Mouse (Mus musculus) ES-Bruce4 (cell line): ENCODE results near the gene Aif1l. TPM values are rescaled to one million over a fixed set of nuclear protein-coding genes. Genes with fewer than 3 reads are reported as not detected.

Experiments used
- H3K27ac ChIP-seq: 2 replicates; pipeline ENCODE4 v1.5.1; 2012; ENCODE audit warnings: low read length, inconsistent platforms; ENCODE audit not compliant: insufficient read depth
- H3K27me3 ChIP-seq: 2 replicates; pipeline ENCODE4 v1.6.1; 2012; ENCODE audit warnings: mild to moderate bottlenecking, low read length, inconsistent platforms; ENCODE audit not compliant: control insufficient read depth, poor library complexity, insufficient read depth, severe bottlenecking
- H3K36me3 ChIP-seq: 2 replicates; pipeline ENCODE4 v1.6.1; 2012; ENCODE audit warnings: inconsistent platforms, mild to moderate bottlenecking, low read length, moderate library complexity; ENCODE audit not compliant: control insufficient read depth, poor library complexity, insufficient read depth, severe bottlenecking
- H3K4me1 ChIP-seq: one replicate; pipeline ENCODE4 v1.8.1; 2011; ENCODE audit warnings: low read length; ENCODE audit not compliant: control insufficient read depth, insufficient read depth
- H3K4me3 ChIP-seq: 2 replicates; pipeline ENCODE4 v1.5.1; 2011; ENCODE audit warnings: low read depth, mild to moderate bottlenecking, low read length
- H3K9ac ChIP-seq: 2 replicates; pipeline ENCODE4 v1.6.1; 2012; ENCODE audit warnings: low read depth, mild to moderate bottlenecking, inconsistent platforms; ENCODE audit not compliant: poor library complexity, severe bottlenecking
- H3K9me3 ChIP-seq: replicated peaks from 2 replicates; pipeline ENCODE4 v1.6.1; 2012; ENCODE audit warnings: mild to moderate bottlenecking, low read length, inconsistent platforms; ENCODE audit not compliant: control insufficient read depth, poor library complexity, insufficient read depth, severe bottlenecking
- CTCF ChIP-seq: IDR thresholded peaks from one replicate; pipeline ENCODE4 v1.8.1; 2011; ENCODE audit warnings: low read depth, low read length
- EP300 ChIP-seq: IDR thresholded peaks from 2 replicates; pipeline ENCODE4 v1.6.1; 2011; ENCODE audit warnings: low read depth, low read length; ENCODE audit not compliant: insufficient read depth
- POLR2A ChIP-seq: IDR thresholded peaks from one replicate; pipeline ENCODE4 v1.8.1; 2011; ENCODE audit warnings: low read length; ENCODE audit not compliant: insufficient read depth
- polyA plus RNA-seq: library from polyadenylated mRNA; stranded (reverse); fragments of >200 nt; gene quantifications from 2 replicates; pipeline ENCODE4 v1.2.4, GENCODE M21; 2011; ENCODE audit warnings: low read depth; ENCODE audit not compliant: missing spikeins, insufficient read depth, insufficient read length

Gene Aif1l
- polyA plus RNA-seq, result 29.1 and 40.5 TPM in 2 replicates

- Histone ChIP-seq H3K4me3 (peak within 1 kb of the TSS; percentile 72), H3K9ac (peak within 1 kb of the TSS; percentile 24), H3K4me1 (peaks cover 2% of the 10 kb centered on the region), H3K9me3 (no peaks in the 10 kb centered on the region), H3K27ac (no peak within 1 kb of the TSS), H3K36me3 (no peaks in the 10 kb centered on the region), H3K27me3 (no peaks in the 10 kb centered on the region)
- TF ChIP-seq POLR2A, result no peak
- TF ChIP-seq CTCF, result no peak
- no peak for TF ChIP-seq EP300
Measured at GRCm38 (mm10) chr2:31950058-31950871, at the start of gene Aif1l. Gene Aif1l, plus strand, starts transcription at chr2:31950139.

DNA sequence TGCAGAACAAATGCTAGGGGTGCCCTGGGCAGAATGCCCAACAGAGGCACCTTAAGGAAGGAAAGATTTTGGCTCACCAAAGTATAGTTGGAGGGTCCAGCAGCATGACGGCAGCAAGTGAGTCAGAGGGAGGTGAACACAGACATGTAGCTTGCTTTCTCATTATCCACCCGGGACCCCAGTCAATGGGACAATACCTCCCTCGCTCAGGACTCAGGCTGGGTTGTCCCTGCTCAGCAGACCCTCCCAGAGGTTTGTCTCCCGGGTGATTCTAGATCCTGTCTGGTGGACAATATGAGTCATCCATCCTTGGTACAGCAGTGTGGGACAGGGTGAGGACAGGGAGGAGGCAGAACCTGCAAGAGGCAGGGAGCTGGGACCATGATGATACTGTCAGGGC is 49.0 kb upstream of the Aif1l start:
- H3K4me1 ChIP-seq, result no peaks in the 10 kb centered on the region
- H3K36me3 ChIP-seq, result no peaks in the 10 kb centered on the region

DNA sequence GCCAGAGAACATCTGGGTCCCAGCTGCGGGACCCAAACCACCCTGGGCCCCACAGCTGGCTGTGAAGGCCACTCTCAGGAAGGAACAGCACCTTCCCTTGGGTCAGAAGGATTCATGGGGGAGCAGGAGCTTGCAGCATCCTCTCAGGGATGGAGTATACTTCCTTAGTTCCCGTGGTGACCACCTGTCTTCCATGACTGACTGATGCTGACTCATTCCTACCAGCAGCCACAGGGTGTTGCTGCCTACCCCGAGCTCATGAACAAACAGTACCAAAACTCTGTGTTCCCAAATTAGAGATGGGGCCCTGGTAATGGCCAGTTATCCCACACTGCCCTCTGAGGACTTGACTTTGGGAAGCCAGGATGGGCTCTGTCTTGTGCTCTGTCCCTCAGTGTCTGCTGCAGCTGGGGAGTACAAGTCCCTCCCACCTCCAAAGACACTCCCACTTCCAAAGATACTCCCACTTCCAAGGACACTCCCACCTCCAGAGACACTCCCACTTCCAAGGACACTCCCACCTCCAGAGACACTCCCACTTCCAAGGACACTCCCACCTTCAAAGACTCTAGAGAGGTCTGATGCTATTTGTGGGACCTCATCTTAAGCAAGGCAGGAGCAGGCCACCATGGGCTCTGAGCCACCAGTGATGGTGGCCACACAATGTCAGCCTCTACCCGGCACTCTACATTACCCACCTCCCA is 48.1 kb upstream of the Aif1l start:
- Histone ChIP-seq H3K9me3 (no peaks in the 10 kb centered on the region), H3K27me3 (no peaks in the 10 kb centered on the region), H3K4me3 (no peak overlapping the region), H3K9ac (no peak overlapping the region), H3K36me3 (no peaks in the 10 kb centered on the region), H3K4me1 (no peaks in the 10 kb centered on the region), H3K27ac (no peak overlapping the region)
- TF ChIP-seq POLR2A (peak; percentile 50), CTCF (no peak), EP300 (no peak)

More for the DNA sequence above, 49.0 kb upstream of the Aif1l start:
- TF ChIP-seq CTCF (no peak), POLR2A (no peak), EP300 (no peak)
- H3K9ac ChIP-seq, result no peak overlapping the region
- H3K9me3 ChIP-seq, result no peaks in the 10 kb centered on the region
- no peak overlapping the region for H3K4me3 ChIP-seq
- H3K27ac ChIP-seq, result no peak overlapping the region
- H3K27me3 ChIP-seq, result no peaks in the 10 kb centered on the region

DNA sequence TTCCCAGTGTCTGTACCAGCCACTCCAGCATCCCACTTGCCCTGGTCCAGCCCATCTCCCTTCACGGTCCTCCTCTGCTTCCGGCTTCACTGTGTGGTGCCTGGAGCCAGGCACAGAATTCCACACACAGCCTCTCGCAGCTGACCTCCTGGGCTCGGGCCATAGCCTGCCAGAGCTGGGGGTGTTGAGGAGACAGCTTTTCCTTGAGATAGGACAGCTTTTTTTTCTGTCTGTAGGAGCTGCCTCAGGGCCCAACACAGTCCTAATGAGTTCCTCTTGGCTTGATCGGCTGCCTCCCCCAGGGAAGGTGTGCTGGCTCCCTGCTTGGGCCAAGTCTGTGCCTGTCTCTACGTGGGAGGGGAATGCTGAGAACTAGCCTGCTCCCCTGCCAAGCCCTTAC is 45.9 kb upstream of the Aif1l start:
- no peak overlapping the region for H3K4me3 ChIP-seq
- TF ChIP-seq EP300 (no peak), POLR2A (no peak), CTCF (no peak)
- no peak overlapping the region for H3K9ac ChIP-seq
- no peak overlapping the region for H3K27ac ChIP-seq
- no peaks in the 10 kb centered on the region for H3K27me3 ChIP-seq
- no peaks in the 10 kb centered on the region for H3K9me3 ChIP-seq
- H3K36me3 ChIP-seq, result no peaks in the 10 kb centered on the region
- no peaks in the 10 kb centered on the region for H3K4me1 ChIP-seq

- TF ChIP-seq EP300 (no peak), CTCF (peak; percentile 48)
- no peaks in the 10 kb centered on the region for H3K36me3 ChIP-seq
- no peak overlapping the region for H3K27ac ChIP-seq
- no peaks in the 10 kb centered on the region for H3K27me3 ChIP-seq
- H3K9me3 ChIP-seq, result no peaks in the 10 kb centered on the region
- no peaks in the 10 kb centered on the region for H3K4me1 ChIP-seq
- no peak overlapping the region for H3K9ac ChIP-seq
- no peak overlapping the region for H3K4me3 ChIP-seq
Measured at GRCm38 (mm10) chr2:31904622-31905021, 45.3 kb upstream of the Aif1l start.

GRCm38 (mm10) chr2:31905682-31906081 is 44.3 kb upstream of the Aif1l start:
- Histone ChIP-seq H3K27me3 (no peaks in the 10 kb centered on the region), H3K4me3 (no peak overlapping the region), H3K9me3 (no peaks in the 10 kb centered on the region), H3K36me3 (no peaks in the 10 kb centered on the region), H3K4me1 (no peaks in the 10 kb centered on the region), H3K9ac (no peak overlapping the region), H3K27ac (no peak overlapping the region)
- no peak for TF ChIP-seq EP300
- TF ChIP-seq CTCF, result no peak
- no peak for TF ChIP-seq POLR2A
